Mouse (Mus musculus): Measurements from ENCODE around the gene Asrgl1.

The Asrgl1 gene

GRCm38 (mm10) chr19:9071456-9072156, 63.8 kb downstream of the Asrgl1 start:
- peak; percentile 45 for DNase-seq (ENCODE audit: low spot score)

GRCm38 (mm10) chr19:9070316-9070715, 65.1 kb downstream of the Asrgl1 start:
- DNase-seq (ENCODE audit: low spot score), result no peak

- DNase-seq (ENCODE audit: low spot score), result no peak
Observed at GRCm38 (mm10) chr19:9069687-9070307, 65.6 kb downstream of the Asrgl1 start.

GRCm38 (mm10) chr19:9067292-9067691, 68.1 kb downstream of the Asrgl1 start:
- DNase-seq (ENCODE audit: low spot score), result no peak

GRCm38 (mm10) chr19:9065621-9066561, 69.5 kb downstream of the Asrgl1 start:
- DNase-seq (ENCODE audit: low spot score), result no peak

- DNase-seq (ENCODE audit: low spot score), result no peak
Observed at GRCm38 (mm10) chr19:9063831-9064230, 71.6 kb downstream of the Asrgl1 start.

- no peak for DNase-seq (ENCODE audit: low spot score)
Observed at GRCm38 (mm10) chr19:9062822-9063221, 72.6 kb downstream of the Asrgl1 start.

- peak; percentile 34 for DNase-seq (ENCODE audit: low spot score)
Observed at GRCm38 (mm10) chr19:9061221-9061893, 74.1 kb downstream of the Asrgl1 start.

GRCm38 (mm10) chr19:9060103-9060502, 75.3 kb downstream of the Asrgl1 start:
- DNase-seq (ENCODE audit: low spot score), result no peak
